Mouse (Mus musculus) spleen, adult 2 months (tissue): ENCODE measurements at regions not wholly inside any gene's neighbourhood (a gene's known extent, or its start where the extent isn't known, plus 50 kb on each side); places are given as distances from the start of the nearest gene placed in this dataset.

Experiments used
- DNase-seq, 2 experiments: peaks; one replicate each; pipeline versions ENCODE4 v3.0.0 to v3.0.0-alpha.2; 2012 to 2021; ENCODE audit warnings: low spot score in 2 of 2, low read depth in 1 of 2
- H3K27ac ChIP-seq: fragments of 200-500 bp; 2 replicates; pipeline ENCODE4 v1.5.1; 2012; ENCODE audit warnings: low read length, inconsistent platforms; ENCODE audit not compliant: insufficient read depth
- H3K27me3 ChIP-seq: fragments of 200-500 bp; 2 replicates; pipeline ENCODE4 v1.6.1; 2012; ENCODE audit warnings: mild to moderate bottlenecking, moderate library complexity, low read length, inconsistent platforms; ENCODE audit not compliant: control insufficient read depth, insufficient read depth
- H3K36me3 ChIP-seq: fragments of 200-500 bp; 2 replicates; pipeline ENCODE4 v1.6.1; 2012; ENCODE audit warnings: mild to moderate bottlenecking, low read length, inconsistent platforms; ENCODE audit not compliant: control insufficient read depth, insufficient read depth
- H3K4me1 ChIP-seq: fragments of 200-500 bp; 2 replicates; pipeline ENCODE4 v1.6.1; 2011; ENCODE audit warnings: inconsistent platforms; ENCODE audit not compliant: control insufficient read depth, insufficient read depth, insufficient read length
- H3K4me3 ChIP-seq: fragments of 200-500 bp; 2 replicates; pipeline ENCODE4 v1.5.1; 2011; ENCODE audit warnings: mild to moderate bottlenecking, inconsistent platforms; ENCODE audit not compliant: insufficient read depth, insufficient read length; ENCODE audit errors: extremely low read depth
- CTCF ChIP-seq: fragments of 200-500 bp; IDR thresholded peaks from 2 replicates; pipeline ENCODE4 v1.5.1; 2011; ENCODE audit warnings: mild to moderate bottlenecking, inconsistent platforms; ENCODE audit not compliant: insufficient read depth, insufficient read length, insufficient replicate concordance; ENCODE audit errors: extremely low read depth
- POLR2A ChIP-seq: fragments of 200-500 bp; IDR thresholded peaks from 2 replicates; pipeline ENCODE4 v1.6.1; 2011; ENCODE audit warnings: low read depth, low read length, inconsistent platforms
- WGBS: fragments of 180-500 bp; shearing (Covaris S2); methylation state at CpG from one replicate; pipeline ENCODE4 v1.1.7; 2018; 5-methylcytosine and 5-hydroxymethylcytosine counted together

GRCm38 (mm10) chr10:37436849-37437248, 298.1 kb upstream of the Marcks start:
- no peak overlapping the region for H3K27ac ChIP-seq
- H3K36me3 ChIP-seq: no peaks in the 10 kb centered on the region
- H3K4me3 ChIP-seq: no peak overlapping the region
- DNase-seq: no peak
- no peaks in the 10 kb centered on the region for H3K27me3 ChIP-seq
- no peaks in the 10 kb centered on the region for H3K4me1 ChIP-seq
- TF ChIP-seq CTCF (no peak), POLR2A (no peak)

GRCm38 (mm10) chr10:37434229-37434628, 295.5 kb upstream of the Marcks start:
- Histone ChIP-seq H3K4me3 (no peak overlapping the region), H3K27me3 (no peaks in the 10 kb centered on the region), H3K4me1 (no peaks in the 10 kb centered on the region), H3K36me3 (no peaks in the 10 kb centered on the region), H3K27ac (no peak overlapping the region)
- TF ChIP-seq CTCF: no peak
- DNase-seq: no peak
- WGBS: 90% methylated on average over 5 of the region's 5 CpGs

GRCm38 (mm10) chr10:37423047-37423446, 284.3 kb upstream of the Marcks start:
- DNase-seq: no peak
- TF ChIP-seq POLR2A (no peak), CTCF (no peak)
- Histone ChIP-seq H3K4me3 (no peak overlapping the region), H3K27me3 (no peaks in the 10 kb centered on the region; the same call in 1 of the 2 replicates), H3K36me3 (no peaks in the 10 kb centered on the region), H3K27ac (no peak overlapping the region), H3K4me1 (no peaks in the 10 kb centered on the region)
- 71% methylated on average over 1 of the region's 1 CpGs for WGBS

DNA sequence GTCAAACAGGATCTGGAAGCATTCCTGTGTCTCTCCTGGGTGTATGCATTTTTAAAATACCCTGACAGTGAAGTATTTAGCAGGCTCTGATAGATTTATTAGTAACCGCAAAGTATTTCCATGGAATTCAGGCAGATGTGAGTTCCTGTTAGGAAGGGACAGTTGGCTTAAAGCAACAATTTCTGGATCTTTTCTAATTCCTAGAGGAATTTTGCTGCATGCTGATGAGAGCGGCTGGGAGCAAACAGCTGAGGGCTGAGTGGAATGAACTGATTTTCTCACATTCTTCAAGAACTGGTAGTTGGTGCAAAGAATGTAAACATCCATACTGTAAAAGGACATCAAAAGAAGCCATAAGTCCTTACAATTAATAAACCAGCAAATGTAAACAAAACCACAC, 283.9 kb upstream of the Marcks start:
- Histone ChIP-seq H3K36me3 (no peaks in the 10 kb centered on the region), H3K27ac (no peak overlapping the region), H3K27me3 (no peaks in the 10 kb centered on the region; the same call in 1 of the 2 replicates), H3K4me1 (no peaks in the 10 kb centered on the region), H3K4me3 (no peak overlapping the region)
- TF ChIP-seq CTCF (no peak), POLR2A (no peak)
- DNase-seq: no peak
- 89% methylated on average over 2 of the region's 2 CpGs for WGBS

GRCm38 (mm10) chr10:37416321-37416720, 277.6 kb upstream of the Marcks start:
- TF ChIP-seq CTCF (no peak), POLR2A (no peak)
- 82% methylated on average over 1 of the region's 1 CpGs for WGBS
- Histone ChIP-seq H3K4me3 (no peak overlapping the region), H3K36me3 (no peaks in the 10 kb centered on the region), H3K4me1 (no peaks in the 10 kb centered on the region), H3K27me3 (no peaks in the 10 kb centered on the region; the same call in 1 of the 2 replicates), H3K27ac (no peak overlapping the region)
- DNase-seq: no peak

GRCm38 (mm10) chr10:37412401-37412800, 273.7 kb upstream of the Marcks start:
- WGBS: 90% methylated on average over 1 of the region's 1 CpGs
- Histone ChIP-seq H3K27me3 (no peaks in the 10 kb centered on the region), H3K27ac (no peak overlapping the region), H3K4me3 (no peak overlapping the region), H3K36me3 (no peaks in the 10 kb centered on the region), H3K4me1 (no peaks in the 10 kb centered on the region)
- DNase-seq: no peak
- TF ChIP-seq CTCF: no peak
- no peak for TF ChIP-seq POLR2A

- WGBS: 69% methylated on average over 1 of the region's 1 CpGs
- Histone ChIP-seq H3K4me3 (no peak overlapping the region), H3K27ac (no peak overlapping the region), H3K4me1 (no peaks in the 10 kb centered on the region), H3K36me3 (no peaks in the 10 kb centered on the region), H3K27me3 (no peaks in the 10 kb centered on the region)
- no peak for TF ChIP-seq POLR2A
- no peak for TF ChIP-seq CTCF
- no peak for DNase-seq
Measured at GRCm38 (mm10) chr10:37409749-37410148, 271.0 kb upstream of the Marcks start.
